Mouse (Mus musculus) small intestine, adult 2 months (tissue): ENCODE results near the gene Igfbp3.

Experiments used
- CTCF ChIP-seq: fragments of 200-500 bp; IDR thresholded peaks from 2 replicates; pipeline ENCODE4 v1.5.1; 2012; ENCODE audit warnings: low read depth, mild to moderate bottlenecking, control low read depth, inconsistent platforms, low read length, moderate library complexity, mixed read lengths; ENCODE audit not compliant: insufficient replicate concordance, insufficient read length; ENCODE audit errors: extremely low read depth
- POLR2A ChIP-seq: fragments of 200-500 bp; IDR thresholded peaks from 2 replicates; pipeline ENCODE4 v1.6.1; 2012; ENCODE audit warnings: low read depth, mild to moderate bottlenecking, control low read depth, inconsistent platforms, low read length, moderate library complexity

GRCm38 (mm10) chr11:7160146-7160545 lies 53.6 kb downstream of the Igfbp3 start:
- TF ChIP-seq CTCF (no peak), POLR2A (no peak)
